Mouse (Mus musculus) layer of hippocampus, adult 11-12 months (tissue): ENCODE results near the gene Mogat2.

Source experiments
- DNase-seq: peaks from one replicate; pipeline ENCODE4 v3.0.0; 2022; ENCODE audit warnings: low spot score

The Mogat2 gene

GRCm38 (mm10) chr7:99238417-99238816 is at the start of gene Mogat2:
TSS of gene Mogat2 (minus strand) at chr7:99238619.
- DNase-seq: no peak

- DNase-seq: peak; percentile 74
These were observed 48.9 kb upstream of the Mogat2 start for GRCm38 (mm10) chr7:99287287-99287686.

- DNase-seq: no peak
These were observed 41.2 kb upstream of the Mogat2 start for GRCm38 (mm10) chr7:99279586-99279985.

DNA sequence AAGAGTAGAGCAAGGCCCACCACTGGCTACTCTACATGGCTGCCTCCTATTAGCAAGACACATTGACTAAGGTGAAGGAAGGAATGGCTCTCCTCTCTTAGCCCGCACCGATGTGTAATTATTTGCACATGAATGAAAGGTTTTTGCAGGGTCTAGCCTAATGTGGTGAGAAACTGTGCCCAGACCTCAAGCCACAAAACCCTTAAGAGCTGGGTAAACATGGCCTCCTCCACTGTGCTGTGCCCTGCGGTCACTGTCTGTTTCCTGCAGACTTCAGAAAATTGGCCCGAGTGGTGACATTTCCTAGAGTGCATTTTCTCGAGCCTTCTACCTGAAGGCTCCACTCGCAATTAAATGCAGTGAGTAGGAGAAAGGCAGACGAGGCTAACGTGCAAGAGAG is 39.9 kb upstream of the Mogat2 start:
- no peak for DNase-seq

DNA sequence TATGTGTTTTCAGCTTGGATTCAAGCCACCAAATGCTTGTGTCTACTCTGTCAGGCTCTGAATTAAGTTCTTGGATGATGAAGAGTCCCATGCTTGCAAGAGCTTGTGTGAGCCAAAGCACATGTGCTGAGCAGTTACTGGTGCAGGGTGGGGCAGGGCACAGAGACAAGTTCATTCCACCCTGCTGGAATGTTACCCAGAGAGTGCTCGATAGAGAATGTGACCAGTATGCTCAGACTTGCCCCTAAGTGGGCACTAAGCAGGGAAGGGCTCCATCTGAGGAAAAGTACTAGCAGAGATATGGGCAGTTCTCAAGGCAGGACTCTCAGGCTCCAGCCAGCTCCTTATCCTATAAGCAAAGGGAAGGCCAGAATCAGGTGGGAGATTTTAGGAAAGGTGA is 38.3 kb upstream of the Mogat2 start:
- no peak for DNase-seq

DNA sequence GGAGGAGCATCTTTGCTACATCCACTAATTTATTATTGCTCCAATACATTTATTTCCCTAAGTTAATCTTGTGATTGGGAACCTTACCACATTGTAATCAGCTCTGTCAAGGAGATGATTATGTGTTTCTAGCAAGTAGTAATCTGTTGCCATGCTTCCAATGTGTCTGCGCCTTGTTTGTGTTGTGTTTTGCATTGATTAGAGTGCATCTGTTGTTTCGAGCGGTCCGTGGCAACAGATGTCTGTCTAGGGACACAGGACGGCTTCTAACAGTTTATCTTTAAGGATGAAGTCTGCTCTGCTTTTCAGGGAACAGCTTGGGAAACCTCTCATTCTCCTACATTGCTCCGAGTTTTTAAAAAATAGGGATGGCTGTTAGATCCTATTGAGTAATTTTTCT is 36.7 kb upstream of the Mogat2 start:
- no peak for DNase-seq

DNA sequence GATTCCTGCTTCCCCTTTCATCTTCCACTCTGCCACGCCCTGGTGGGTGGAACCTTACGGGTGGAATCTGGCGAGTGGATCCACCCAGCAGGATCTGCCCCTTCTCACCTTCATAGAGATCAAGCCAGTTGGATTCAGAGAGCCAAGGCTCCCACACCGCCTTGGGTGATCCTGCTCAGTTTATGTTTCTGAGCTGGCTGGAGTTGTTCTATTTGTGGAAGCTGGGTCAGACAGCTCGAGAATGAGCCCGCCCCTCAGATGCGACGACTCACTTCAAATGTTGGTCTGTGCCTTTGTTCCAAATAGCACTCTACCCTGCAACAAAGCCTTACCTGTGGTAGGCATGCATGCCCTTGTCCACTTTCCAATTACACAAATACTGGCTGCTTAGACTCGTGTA is 33.2 kb upstream of the Mogat2 start:
- DNase-seq: no peak

DNA sequence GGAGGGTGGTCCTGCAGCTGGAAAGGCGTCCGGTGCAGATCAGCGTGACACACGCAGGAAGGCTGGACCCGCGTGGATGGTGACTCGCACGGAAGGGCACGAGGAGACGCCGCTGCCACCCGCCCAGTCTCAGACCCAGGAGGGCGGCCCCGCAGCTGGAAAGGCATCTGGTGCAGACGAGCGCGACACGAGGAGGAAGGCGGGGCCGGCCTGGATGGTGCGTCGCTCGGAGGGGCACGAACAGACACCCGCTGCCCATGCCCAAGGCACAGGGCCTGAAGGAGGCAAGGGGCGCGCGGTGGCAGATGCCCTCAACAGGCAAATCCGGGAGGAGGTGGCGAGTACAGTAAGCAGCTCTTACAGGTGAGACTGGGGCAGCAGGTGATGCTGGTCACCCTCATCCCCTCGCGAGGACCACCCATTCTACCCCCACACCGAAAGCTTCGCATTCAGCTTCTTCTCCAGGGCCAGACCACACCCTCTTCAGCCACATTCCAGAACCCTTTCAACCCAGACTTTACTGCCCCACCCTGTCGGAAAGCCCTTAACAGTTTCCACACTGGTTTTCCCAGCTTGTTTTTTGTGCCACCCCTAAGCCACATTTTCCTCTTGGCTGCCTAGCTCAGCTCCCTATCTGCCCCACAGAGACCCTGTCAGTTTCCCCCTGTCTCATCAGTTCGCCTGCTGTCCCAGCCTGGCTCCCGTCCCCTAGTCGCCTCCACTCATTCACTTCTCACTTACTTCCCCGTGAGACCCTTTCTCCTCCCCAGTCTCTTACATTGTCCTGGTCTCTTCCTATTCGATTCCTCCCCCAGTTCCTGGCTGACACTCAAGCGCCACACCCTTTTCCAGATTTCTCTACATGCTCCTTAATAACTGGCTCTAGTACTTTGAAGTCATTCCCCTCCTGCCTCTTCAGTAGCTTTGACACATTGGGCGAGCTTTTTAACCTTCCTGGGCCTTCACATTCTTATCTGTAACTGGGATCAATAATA is 30.8 kb upstream of the Mogat2 start:
- no peak for DNase-seq

DNA sequence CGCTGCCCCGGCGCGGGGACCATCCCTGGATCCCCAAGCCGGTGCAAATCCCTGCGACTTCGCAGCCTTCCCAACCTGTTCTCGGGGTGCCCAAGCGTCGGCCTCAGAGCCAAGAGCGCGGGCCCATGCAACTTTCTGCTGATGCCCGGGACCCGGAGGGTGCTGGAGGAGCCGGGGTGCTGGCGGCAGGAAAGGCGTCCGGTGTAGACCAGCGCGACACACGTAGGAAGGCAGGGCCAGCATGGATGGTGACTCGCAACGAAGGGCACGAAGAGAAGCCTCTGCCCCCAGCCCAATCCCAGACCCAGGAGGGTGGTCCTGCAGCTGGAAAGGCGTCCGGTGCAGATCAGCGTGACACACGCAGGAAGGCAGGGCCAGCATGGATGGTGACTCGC is 30.1 kb upstream of the Mogat2 start:
- DNase-seq: no peak

DNA sequence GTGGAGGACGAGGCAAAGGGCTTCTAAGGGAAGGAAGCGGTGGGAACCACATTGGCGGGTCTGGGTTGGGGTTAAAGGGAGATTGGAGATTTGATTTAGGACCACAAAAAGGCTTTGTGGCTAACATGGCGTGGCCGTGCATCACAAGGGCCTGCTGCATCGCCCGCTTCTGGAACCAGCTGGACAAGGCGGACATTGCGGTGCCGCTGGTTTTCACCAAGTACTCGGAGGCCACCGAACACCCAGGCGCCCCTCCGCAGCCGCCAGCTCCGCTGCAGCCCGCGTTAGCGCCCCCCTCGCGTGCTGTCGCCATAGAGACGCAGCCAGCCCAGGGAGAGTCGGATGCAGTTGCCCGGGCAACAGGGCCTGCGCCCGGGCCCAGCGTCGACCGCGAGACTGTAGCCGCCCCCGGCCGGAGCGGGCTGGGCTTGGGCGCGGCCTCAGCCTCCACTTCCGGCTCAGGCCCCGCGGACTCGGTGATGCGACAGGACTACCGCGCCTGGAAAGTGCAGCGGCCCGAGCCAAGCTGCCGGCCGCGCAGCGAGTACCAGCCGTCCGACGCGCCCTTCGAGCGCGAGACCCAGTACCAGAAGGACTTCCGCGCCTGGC is 29.6 kb upstream of the Mogat2 start:
- peak; percentile 80 for DNase-seq

DNA sequence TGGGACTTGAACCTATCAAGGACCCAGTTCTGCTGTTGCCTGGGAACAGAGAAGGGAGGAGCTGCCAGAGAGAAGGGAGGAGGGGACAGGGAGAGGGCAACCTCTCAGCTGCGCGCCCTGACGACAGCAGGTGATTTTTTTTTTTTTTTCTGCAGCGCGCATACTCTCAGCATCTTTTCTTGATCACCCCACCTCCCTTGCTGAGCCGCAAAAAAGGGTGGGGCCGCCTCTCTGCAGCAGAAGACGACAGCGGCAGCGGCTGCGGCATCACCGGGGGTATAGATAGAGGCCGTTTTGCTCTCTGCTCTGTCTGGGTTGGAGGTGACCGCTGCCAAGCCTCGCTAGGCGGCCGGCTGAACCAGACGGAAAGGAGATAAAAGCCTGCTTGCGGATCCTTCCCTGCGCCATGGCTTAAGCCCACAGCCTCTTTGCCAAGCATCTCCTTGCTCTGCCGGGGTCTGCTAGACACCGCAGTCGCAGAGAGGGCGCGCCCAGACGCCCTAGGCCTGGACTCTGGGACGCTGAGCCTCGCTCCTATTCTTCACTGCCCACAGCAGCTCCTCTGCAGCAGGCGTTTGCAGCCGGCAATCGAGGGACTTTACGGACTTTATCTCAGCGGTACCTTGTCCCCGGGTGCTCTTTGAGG is 29.0 kb upstream of the Mogat2 start, which contains the start of gene Map6:
Map6 (plus strand) TSS at position 197 of the 646 bp plus-strand sequence.
- peak; percentile 68 for DNase-seq

- DNase-seq: no peak
These were observed 26.2 kb upstream of the Mogat2 start for GRCm38 (mm10) chr7:99264597-99264996.

GRCm38 (mm10) chr7:99263509-99263908 is 25.1 kb upstream of the Mogat2 start:
- no peak for DNase-seq

DNA sequence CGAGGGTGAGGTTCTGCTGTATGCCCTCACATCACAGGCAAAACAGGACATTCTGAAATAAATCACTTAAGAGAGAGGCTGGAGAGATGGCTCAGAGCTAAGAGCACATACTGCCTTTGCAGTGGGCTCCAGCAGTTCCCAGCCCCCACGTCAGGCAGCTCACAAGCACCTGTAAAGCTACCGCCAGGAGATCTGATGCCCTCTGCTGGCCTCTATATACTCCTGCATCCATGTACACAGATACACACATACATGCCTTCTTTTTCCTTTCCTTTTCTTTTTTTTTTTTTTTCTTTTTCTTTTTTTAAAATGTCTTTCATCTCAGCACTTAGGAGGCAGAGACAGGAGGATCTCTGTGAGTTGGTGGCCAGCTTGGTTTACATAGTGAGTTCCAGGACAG is 23.5 kb upstream of the Mogat2 start:
- DNase-seq: no peak

GRCm38 (mm10) chr7:99255006-99255405 is 16.6 kb upstream of the Mogat2 start:
- peak; percentile 42 for DNase-seq

- no peak for DNase-seq
These were observed 12.0 kb upstream of the Mogat2 start for GRCm38 (mm10) chr7:99250386-99250785.

DNA sequence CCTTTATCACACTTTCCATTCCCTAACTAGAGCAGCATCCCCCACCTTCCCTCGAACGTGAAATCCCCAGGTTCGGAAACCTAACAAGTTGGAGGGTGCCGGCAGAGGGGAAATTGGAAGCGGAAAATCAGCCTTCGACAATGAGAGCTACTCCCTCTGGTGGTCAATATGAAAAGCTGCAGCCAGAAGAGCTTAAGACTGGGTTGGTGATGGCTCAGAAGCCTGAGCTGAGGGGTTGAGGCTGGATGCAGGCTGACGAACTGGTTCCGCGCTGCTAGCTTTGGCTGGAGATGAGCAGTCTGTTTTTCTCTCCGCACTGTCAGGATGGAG is 11.1 kb upstream of the Mogat2 start:
- DNase-seq: peak; percentile 65

DNA sequence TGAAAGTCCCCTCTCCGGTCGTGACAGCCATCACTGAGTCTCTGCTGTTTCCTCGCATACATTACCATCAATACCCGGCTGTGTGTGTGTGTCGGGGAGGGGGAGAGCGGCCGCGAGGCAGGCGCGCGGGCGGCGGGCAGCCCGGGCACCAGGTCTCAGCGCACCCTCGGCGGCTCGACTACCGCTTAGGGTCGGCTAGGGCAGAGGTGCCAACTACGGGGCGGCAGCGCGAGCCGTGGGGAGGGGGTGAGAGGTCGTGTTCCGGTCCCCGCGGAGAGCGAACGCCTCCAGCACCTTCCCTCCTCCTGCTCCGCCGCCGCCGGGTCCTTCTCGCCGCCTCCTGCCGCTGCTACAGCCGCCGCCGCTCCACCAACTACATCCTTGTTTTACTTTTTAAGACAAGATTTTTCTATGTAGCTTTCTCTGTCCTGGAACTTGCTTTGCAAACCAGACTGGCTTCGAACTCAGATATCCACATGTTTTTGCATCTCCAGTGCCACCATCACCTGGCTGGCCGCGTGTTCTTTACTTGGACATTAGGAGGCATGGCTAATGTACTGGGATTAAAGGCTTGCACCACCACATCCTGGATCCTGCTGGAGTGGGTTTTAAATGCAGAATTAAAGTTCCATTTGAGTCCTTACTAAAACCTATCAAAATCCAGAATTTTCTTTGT is 10.6 kb upstream of the Mogat2 start:
- DNase-seq: no peak

GRCm38 (mm10) chr7:99248157-99248742 is 9.8 kb upstream of the Mogat2 start:
- DNase-seq: no peak

DNA sequence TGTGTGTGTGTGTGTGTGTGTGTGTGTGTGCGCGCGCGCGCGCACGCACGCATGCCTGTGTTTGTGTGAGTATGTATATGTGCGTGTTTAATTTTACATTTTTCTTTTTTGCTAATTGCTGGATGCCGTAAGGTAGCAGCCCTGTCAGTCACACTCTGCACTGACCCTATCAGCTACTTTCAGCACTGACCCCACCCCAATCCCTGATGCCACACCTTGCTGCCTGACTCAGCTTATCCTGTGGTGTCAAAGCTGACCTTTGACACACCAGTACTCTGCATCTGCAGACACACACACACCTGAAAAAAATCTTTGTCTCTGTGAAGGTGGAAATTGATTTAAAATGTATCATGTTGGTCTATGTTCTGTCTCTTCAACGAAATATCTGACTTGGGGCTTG is 3.7 kb upstream of the Mogat2 start:
- no peak for DNase-seq

GRCm38 (mm10) chr7:99236888-99237660 is 1.3 kb downstream of the Mogat2 start:
- DNase-seq: no peak
